Mouse (Mus musculus) midbrain, embryonic 12.5 days (tissue): ENCODE data around the gene Usp46. TPM values are rescaled to one million over a fixed set of nuclear protein-coding genes. Genes with fewer than 3 reads are reported as not detected.
"Not testable (repeated sequence)": the region's sequence is repeated elsewhere in the genome, so short reads cannot be mapped to it uniquely, and the experiment has no call there.

ENCODE experiments used
- ATAC-seq: fragments of 200-750 bp; cut with Nextera tagmentation; 2 replicates; pipeline ENCODE4 v1.8.0; 2017; ENCODE audit warnings: low read depth, moderate TSS enrichment, moderate library complexity; ENCODE audit not compliant: low FRiP score
- H3K27ac ChIP-seq: fragments of 300-500 bp; sonication (generic); replicated peaks from 2 replicates; pipeline ENCODE4 v1.5.1; 2016; ENCODE audit warnings: mild to moderate bottlenecking
- H3K27me3 ChIP-seq: fragments of 300-500 bp; sonication (generic); 2 replicates; pipeline ENCODE4 v1.6.1; 2016; ENCODE audit warnings: mild to moderate bottlenecking
- H3K36me3 ChIP-seq: fragments of 300-500 bp; sonication (generic); 2 replicates; pipeline ENCODE4 v1.6.1; 2016
- H3K4me1 ChIP-seq: fragments of 300-500 bp; sonication (generic); 2 replicates; pipeline ENCODE4 v1.6.1; 2016
- H3K4me2 ChIP-seq: fragments of 300-500 bp; sonication (generic); replicated peaks from 2 replicates; pipeline ENCODE4 v1.6.1; 2016; ENCODE audit warnings: mild to moderate bottlenecking, moderate library complexity
- H3K4me3 ChIP-seq: fragments of 300-500 bp; sonication (generic); 2 replicates; pipeline ENCODE4 v1.5.1; 2016; ENCODE audit warnings: mild to moderate bottlenecking
- H3K9ac ChIP-seq: fragments of 300-500 bp; sonication (generic); replicated peaks from 2 replicates; pipeline ENCODE4 v1.6.1; 2016; ENCODE audit warnings: mild to moderate bottlenecking, moderate library complexity
- H3K9me3 ChIP-seq: fragments of 300-500 bp; sonication (generic); 2 replicates; pipeline ENCODE4 v1.6.1; 2016; ENCODE audit warnings: mild to moderate bottlenecking
- WGBS: fragments of 180-500 bp; shearing (Covaris S2); methylation state at CpG from one replicate; pipeline ENCODE4 v1.1.7; 2016; 5-methylcytosine and 5-hydroxymethylcytosine counted together
- polyA plus RNA-seq: library from polyadenylated mRNA; unstranded; fragments of >200 nt; fragmentation: Nextera tagmentation; extraction: Ambion mirVana; gene quantifications from 2 replicates; pipeline ENCODE4 v1.2.1, GENCODE M21; 2016

Gene Usp46
- polyA plus RNA-seq, 1 experiment from 2014 or later, result 31.5 TPM

DNA sequence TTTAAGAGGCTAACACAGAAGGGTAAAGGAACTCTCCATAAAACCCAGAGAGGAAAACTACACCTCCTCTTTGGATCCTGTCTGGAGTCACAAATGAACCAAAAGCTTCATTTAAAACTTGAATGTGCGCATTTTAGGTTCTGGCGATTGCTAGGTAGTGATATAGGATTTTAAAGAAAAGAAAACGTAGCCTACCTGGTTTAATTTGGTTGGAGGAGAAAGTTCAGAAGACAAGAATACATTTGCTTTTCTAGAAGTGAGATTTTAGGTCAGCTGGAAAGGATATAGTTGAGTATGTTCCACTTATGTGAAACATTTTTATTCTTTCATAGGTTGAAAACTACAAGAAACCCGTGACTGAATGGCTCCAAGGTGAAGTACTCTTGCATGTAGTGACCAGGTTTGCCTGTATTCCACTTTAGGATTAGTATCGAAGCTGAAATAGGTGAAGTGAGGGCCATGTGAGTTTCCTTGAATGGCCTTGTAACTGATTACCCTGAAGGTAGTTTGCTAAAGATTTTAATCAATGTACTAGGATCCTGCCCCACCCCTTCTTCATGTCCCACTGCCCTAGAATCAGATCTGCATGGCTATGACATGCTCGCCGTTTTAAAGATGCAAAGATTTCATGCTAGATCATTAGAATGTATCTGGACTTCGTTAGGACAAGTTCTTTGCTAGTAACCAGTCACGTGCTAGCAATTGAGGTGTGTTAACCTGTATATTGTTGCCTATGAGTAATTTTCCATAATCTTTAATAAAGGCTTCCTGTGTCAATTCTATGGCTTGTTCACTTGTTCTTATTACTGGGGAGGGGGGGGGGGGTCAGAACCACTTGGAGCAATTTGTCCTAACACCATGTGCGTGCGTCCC is 25.6 kb upstream of the Usp46 start:
- peak overlapping the region; percentile 95 for H3K9ac ChIP-seq
- peaks cover 27% of the 10 kb centered on the region for H3K36me3 ChIP-seq
- H3K27ac ChIP-seq, result peak overlapping the region; percentile 79
- H3K4me2 ChIP-seq, result peak overlapping the region; percentile 75
- 0 out of 2 replicates have a peak, but pooled peaks cover 3% of the 10 kb centered on the region for H3K9me3 ChIP-seq
- 31% methylated on average over 11 of the region's 11 CpGs for WGBS
- ATAC-seq, result no peak
- H3K27me3 ChIP-seq, result no peaks in the 10 kb centered on the region
- H3K4me3 ChIP-seq, result peak overlapping the region; percentile 92
- peaks cover 15% of the 10 kb centered on the region for H3K4me1 ChIP-seq

DNA sequence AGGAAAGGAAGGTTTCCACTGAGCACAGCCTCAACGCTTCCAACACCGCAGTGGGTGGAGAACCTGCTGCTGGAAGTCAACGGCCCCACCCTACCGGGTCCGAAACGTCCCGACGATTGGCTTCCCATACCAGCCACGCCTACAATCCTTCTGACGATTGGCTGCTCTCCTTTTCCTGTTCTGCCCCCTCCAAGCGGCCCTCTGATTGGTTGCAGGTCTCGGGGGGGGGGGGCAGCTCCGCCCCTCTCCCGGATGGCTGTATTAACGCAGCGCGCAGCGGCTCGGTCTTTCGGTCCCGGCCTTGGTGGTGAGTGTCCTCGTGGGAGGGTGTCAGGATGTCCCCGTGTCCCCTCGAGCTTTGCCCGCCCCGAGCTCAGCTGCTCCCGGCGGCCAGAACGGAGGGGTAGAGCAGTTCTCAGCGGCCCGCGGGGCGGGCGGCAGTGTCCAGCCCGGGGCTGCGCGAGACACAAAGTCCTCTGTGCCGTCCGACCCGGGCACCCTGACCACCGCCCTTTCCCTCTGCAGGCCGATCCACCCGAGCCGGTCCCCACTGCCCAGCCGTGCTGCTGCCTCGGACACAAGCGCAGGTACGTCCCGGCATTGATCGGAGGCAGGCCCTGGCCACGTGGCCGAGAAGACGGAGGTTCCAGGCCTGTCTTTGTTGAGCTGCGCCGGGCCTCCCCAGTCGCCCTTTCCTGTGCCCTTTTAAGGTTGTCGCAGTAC is 24.8 kb upstream of the Usp46 start:
- peaks cover 27% of the 10 kb centered on the region for H3K36me3 ChIP-seq
- H3K4me2 ChIP-seq, result peak overlapping the region; percentile 75
- H3K4me1 ChIP-seq, result peaks cover 15% of the 10 kb centered on the region
- no peaks in the 10 kb centered on the region for H3K27me3 ChIP-seq
- peak; percentile 99 for ATAC-seq
- WGBS, result under 1% methylated on average over 57 of the region's 57 CpGs
- 0 out of 2 replicates have a peak, but pooled peaks cover 3% of the 10 kb centered on the region for H3K9me3 ChIP-seq
- peak overlapping the region; percentile 79 for H3K27ac ChIP-seq
- H3K4me3 ChIP-seq, result peak overlapping the region; percentile 92
- peak overlapping the region; percentile 95 for H3K9ac ChIP-seq

DNA sequence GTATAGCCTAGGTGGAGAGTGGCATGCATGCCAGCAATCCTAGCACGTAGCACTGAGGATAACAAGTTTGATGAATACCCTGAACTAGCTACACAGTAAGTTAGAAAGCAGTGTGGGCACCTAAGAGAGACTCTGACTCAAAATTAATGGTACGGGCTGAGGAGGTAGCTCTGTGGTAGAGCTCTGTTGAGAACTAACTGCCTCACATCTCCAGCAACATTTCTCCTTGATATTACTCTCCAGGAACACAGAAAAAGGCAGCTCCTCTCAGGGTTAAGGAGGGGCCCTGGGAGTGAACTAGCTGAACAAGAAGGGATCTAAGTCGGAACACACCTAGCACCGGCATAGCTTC is 24.2 kb upstream of the Usp46 start:
- peak overlapping the region; percentile 92 for H3K4me3 ChIP-seq
- H3K27ac ChIP-seq, result no peak overlapping the region
- 0 out of 2 replicates have a peak, but pooled peaks cover 3% of the 10 kb centered on the region for H3K9me3 ChIP-seq
- peaks cover 27% of the 10 kb centered on the region for H3K36me3 ChIP-seq
- peaks cover 15% of the 10 kb centered on the region for H3K4me1 ChIP-seq
- no peak; the same call in none of the 2 replicates for ATAC-seq
- H3K4me2 ChIP-seq, result peak overlapping the region; percentile 75
- WGBS, result 48% methylated on average over 4 of the region's 4 CpGs
- 0 out of 2 replicates have a peak overlapping the region, but pooled peaks have one; percentile 16 for H3K9ac ChIP-seq
- H3K27me3 ChIP-seq, result no peaks in the 10 kb centered on the region

DNA sequence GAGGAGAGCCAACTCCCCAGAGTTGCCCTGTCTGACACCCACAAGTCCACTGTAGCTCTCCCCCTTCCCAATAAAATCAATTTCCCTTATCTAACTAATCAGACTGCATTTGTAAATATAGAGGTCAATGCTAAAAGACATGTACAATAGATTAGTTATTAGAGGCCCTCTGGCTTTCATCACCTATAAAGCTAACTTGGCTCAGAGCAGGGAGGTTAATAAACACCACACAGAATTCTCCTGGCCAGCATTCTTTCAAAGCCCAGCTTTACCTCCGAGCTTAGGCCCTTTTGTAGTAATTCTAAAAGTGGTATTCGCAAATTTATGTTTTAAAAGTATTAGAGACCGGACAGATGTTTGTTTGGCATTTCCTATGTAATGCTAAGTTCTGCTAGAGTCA is 21.4 kb upstream of the Usp46 start:
- 89% methylated on average over 3 of the region's 3 CpGs for whole genome bisulfite sequencing
- ATAC-seq, result no peak
- Histone ChIP-seq H3K9me3 (0 out of 2 replicates have a peak, but pooled peaks cover 3% of the 10 kb centered on the region), H3K36me3 (peaks cover 3% of the 10 kb centered on the region; the same call in 1 of the 2 replicates), H3K27ac (no peak overlapping the region), H3K4me2 (no peak overlapping the region), H3K27me3 (no peaks in the 10 kb centered on the region), H3K9ac (no peak overlapping the region), H3K4me1 (peaks cover 10% of the 10 kb centered on the region), H3K4me3 (no peak overlapping the region)

DNA sequence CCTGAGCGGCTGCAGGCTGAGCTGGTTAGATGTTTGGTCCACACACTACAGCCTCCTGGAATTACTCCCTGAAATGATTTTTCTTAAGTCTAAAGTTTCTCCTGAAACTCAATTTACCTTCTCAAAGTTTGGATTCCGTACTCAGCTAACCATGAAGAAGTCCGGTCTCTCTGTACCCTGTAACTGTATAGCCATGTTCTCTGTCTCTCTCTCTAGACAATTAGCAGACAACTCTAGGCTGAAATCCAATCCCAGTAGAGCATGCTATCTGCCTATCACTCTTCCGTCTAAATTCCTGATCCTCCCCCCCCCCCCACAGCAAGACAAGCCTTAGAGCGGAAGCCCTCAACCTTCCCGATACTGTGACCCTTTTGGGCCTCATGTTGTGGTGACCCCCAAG is 13.5 kb upstream of the Usp46 start:
- Histone ChIP-seq H3K4me2 (no peak overlapping the region), H3K9me3 (no peaks in the 10 kb centered on the region), H3K27ac (no peak overlapping the region), H3K36me3 (no peaks in the 10 kb centered on the region), H3K4me1 (0 out of 2 replicates have a peak, but pooled peaks cover under 1% of the 10 kb centered on the region), H3K9ac (no peak overlapping the region), H3K4me3 (no peak overlapping the region), H3K27me3 (peaks cover 13% of the 10 kb centered on the region)
- ATAC-seq, result no peak
- 92% methylated on average over 6 of the region's 6 CpGs for WGBS

DNA sequence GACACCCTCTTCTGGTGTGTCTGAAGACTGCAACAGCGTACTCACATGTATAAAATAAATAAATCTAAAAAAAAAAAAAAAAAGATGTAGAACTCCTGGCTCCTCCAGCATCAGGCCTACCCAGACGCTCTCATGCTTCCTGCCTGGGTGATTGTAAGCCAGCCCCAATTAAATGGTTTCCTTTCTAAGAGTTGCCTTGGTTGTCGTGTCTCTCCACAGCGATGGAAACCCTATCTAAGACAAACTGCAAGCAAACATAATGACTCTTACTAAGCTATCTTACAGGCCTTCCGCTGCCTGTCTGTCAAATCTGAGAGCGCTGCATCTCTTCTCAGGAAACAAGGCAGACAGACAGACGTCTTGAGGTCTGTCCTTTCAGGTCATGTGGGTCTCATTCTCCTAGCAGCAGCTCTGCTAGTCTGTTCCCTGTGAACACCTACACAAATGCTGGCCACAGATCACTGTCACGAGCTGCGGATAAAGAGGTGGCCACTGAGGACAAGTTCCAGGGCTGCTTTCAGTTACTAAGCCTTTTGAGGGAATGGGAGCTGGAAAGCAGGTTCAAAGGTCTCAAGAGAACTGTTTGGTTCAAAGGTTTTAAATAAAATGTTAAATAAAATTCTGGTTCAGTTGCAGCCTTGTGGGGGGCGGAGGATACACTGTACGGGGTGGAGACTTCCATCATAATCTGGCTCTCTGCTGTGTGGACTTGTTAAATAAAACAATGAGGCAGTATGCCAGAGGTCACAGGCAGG is 10.8 kb upstream of the Usp46 start:
- WGBS, result 78% methylated on average over 11 of the region's 11 CpGs
- no peak overlapping the region for H3K9ac ChIP-seq

DNA sequence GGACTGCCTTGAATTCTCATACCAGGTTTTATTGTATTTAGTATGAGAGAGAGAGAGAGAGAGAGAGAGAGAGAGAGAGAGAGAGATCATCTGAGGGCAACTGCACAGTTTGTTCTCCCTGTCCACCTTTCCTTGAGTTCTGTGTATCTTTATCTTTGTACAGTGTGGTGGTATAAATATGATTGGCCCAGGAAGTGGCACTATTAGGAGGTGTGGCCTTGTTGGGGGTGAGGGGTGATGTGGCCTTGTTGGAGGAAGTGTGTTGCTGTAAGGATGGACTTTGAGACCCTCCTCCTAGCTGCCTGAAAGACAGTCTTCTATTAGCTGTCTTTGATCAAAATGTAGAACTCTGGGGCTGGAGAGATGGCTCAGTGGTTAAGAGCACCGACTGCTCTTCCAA is 10.2 kb upstream of the Usp46 start:
- Histone ChIP-seq H3K9ac (no peak overlapping the region), H3K4me1 (0 out of 2 replicates have a peak, but pooled peaks cover 2% of the 10 kb centered on the region), H3K36me3 (no peaks in the 10 kb centered on the region), H3K27me3 (peaks cover 18% of the 10 kb centered on the region), H3K27ac (no peak overlapping the region), H3K9me3 (no peaks in the 10 kb centered on the region), H3K4me3 (no peak overlapping the region), H3K4me2 (no peak overlapping the region)
- ATAC-seq, result no peak
- WGBS, result 88% methylated on average over 1 of the region's 1 CpGs

More for the DNA sequence above, 10.8 kb upstream of the Usp46 start:
- ATAC-seq, result no peak
- Histone ChIP-seq H3K9me3 (no peaks in the 10 kb centered on the region), H3K27me3 (peaks cover 18% of the 10 kb centered on the region), H3K4me1 (0 out of 2 replicates have a peak, but pooled peaks cover 2% of the 10 kb centered on the region), H3K4me2 (no peak overlapping the region), H3K27ac (no peak overlapping the region), H3K36me3 (no peaks in the 10 kb centered on the region), H3K4me3 (no peak overlapping the region)

DNA sequence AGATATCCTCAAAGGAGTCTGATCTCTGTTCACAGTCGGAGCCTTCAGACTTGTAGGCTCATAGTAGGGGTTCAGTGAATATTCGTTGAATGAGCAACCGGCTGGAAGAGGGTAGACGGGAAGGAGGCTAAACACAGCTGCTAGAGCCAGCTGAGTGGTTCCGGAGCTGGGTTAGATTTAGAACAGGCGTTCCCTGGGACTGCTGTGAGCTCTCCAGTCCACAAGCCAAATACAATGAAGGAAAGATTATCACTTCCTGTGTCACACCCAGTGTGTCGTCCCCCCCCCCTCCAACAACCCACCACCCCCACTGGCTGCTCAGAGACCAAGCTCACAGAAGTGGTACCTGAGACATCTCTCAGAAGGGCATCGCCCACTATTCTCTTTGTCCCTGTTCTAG is 9.7 kb upstream of the Usp46 start:
- H3K4me1 ChIP-seq, result 0 out of 2 replicates have a peak, but pooled peaks cover 2% of the 10 kb centered on the region
- no peak overlapping the region for H3K27ac ChIP-seq
- whole genome bisulfite sequencing, result 34% methylated on average over 8 of the region's 8 CpGs
- ATAC-seq, result no peak
- H3K36me3 ChIP-seq, result no peaks in the 10 kb centered on the region
- H3K4me2 ChIP-seq, result no peak overlapping the region
- H3K9me3 ChIP-seq, result no peaks in the 10 kb centered on the region
- no peak overlapping the region for H3K9ac ChIP-seq
- peaks cover 18% of the 10 kb centered on the region for H3K27me3 ChIP-seq
- H3K4me3 ChIP-seq, result no peak overlapping the region

DNA sequence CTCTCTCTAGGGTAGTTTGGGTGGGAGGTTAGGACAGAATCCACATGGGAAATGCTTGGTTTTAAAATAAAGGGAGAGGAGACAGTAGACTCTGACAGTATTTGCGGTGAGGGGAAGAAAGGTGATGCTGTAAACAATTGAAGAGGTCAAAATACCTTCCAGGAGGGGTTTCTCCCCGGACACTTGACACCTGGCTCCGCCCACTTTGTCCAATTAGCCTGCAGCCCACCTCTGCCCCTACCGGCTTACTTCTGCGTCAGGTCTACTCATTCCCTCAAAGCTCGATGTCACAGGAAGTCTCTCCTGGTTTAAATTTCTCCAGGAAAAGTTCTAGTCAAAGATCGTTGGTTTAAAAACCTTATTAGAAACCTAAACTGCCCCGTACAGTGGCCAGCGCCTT is 8.5 kb upstream of the Usp46 start:
- H3K9ac ChIP-seq, result no peak overlapping the region
- H3K4me2 ChIP-seq, result no peak overlapping the region
- no peak overlapping the region for H3K4me3 ChIP-seq
- H3K9me3 ChIP-seq, result no peaks in the 10 kb centered on the region
- 5% methylated on average over 9 of the region's 9 CpGs for WGBS
- peaks cover 18% of the 10 kb centered on the region for H3K27me3 ChIP-seq
- 0 out of 2 replicates have a peak, but pooled peaks cover 2% of the 10 kb centered on the region for H3K4me1 ChIP-seq
- no peaks in the 10 kb centered on the region for H3K36me3 ChIP-seq
- no peak for ATAC-seq
- no peak overlapping the region for H3K27ac ChIP-seq

DNA sequence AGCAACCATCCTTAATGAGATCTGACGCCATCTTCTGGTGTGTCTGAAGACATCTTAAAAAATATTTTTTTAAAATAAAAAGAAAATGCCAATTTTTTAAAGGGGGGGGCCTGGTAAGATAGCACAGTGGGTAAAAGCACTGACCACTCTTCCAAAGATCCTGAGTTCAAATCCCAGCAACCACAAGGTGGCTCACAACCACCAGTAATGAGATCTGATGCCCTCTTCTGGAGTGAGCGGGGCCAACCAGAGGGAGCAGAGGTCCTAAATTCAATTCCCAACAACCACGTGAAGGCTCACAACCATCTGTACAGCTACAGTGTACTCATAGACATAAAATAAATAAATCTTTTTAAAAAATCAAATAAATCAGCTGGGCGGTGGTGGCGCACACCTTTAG is 2.3 kb upstream of the Usp46 start:
- WGBS, result 85% methylated on average over 5 of the region's 5 CpGs
- not testable (repeated sequence) for H3K36me3 ChIP-seq, ATAC-seq, H3K4me3 ChIP-seq, H3K9me3 ChIP-seq, H3K27me3 ChIP-seq, H3K9ac ChIP-seq, H3K27ac ChIP-seq, H3K4me2 ChIP-seq
- H3K4me1 ChIP-seq, result peaks cover 25% of the 10 kb centered on the region

DNA sequence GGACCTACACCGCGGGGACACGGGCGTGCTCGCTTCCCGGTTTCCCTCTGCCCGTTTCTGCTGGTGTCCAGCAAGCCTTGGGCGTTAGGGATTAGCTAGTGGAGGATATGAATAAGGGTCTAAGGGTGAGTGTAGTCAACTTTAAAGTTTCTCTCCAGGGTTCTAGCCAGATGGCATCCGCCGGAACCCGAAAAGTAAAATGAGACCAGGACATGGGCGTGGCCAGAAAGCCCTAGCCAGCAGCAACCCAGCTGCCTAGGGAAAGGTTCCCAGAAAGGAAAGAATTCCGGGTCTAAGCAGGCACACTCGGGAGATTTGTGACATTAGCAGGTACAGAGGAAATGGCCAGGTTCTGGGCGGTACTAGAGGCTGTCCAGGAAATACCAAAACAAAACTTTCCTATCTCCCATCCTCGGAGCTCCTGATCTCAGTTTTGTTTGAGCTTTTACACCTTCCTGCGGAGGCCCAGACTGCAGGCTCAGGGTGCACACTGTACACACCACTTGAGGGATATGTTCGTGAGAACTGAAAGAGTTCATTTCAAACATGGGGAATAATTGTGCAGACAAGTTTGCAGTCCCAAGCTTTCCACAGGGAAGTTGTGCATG is 587 bp upstream of the Usp46 start:
- H3K27me3 ChIP-seq, result peaks cover 6% of the 10 kb centered on the region; the same call in 1 of the 2 replicates
- peak overlapping the region; percentile 81 for H3K4me2 ChIP-seq
- no peaks in the 10 kb centered on the region for H3K9me3 ChIP-seq
- no peaks in the 10 kb centered on the region for H3K36me3 ChIP-seq
- peak overlapping the region; percentile 83 for H3K4me3 ChIP-seq
- peaks cover 26% of the 10 kb centered on the region for H3K4me1 ChIP-seq
- H3K27ac ChIP-seq, result peak overlapping the region; percentile 91
- peak overlapping the region; percentile 91 for H3K9ac ChIP-seq
- no peak; the same call in 1 of the 2 replicates for ATAC-seq
- 1% methylated on average over 18 of the region's 18 CpGs for WGBS
